Mouse (Mus musculus): Measurements from ENCODE around the gene Iglon5.

The Iglon5 gene

DNA sequence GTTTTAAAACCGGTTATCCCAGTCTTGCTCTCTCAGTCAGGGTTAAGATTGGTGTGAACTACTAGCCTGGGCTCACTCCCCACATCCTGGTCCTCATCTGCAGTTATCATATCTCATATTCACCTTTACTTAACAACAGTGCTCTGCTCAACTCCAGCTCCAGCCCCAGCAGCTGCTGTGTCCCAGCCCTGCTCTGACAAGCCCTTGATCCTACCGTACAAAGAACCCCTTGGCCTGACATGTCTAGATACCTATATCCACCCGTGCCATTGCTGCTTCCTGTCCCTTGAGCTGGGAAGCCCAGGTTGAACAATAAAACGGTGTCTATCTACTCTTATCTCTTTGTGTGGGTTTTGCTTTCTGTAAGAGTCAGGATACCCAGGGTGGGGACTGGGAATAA lies 60.4 kb downstream of the Iglon5 start:
- DNase-seq (ENCODE audit: low read depth, low spot score), result no peak

DNA sequence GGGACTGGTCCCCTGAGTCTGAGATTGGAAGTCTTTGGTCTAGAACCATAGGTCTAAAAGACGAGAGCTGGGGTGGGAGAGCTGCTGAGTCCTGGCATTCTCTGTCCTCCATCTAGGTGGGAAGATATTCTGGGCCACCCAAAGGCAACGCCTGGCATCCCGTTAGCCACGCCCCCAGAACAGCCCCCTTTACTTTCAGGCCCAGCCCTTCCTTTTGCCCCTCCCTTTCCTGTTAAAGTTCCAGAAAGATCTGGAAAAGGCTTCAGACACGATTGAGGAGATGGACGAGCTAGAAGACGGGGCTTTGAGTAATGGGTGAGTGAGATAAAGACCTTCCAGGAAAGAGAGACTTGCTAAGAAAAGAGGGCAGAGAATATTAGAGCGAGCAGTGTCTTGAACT lies 62.5 kb downstream of the Iglon5 start, which contains the start of gene Lim2:
Gene Lim2, plus strand, starts transcription at position 265 of the 400 bp plus-strand sequence.
- DNase-seq (ENCODE audit: low read depth, low spot score), result no peak

GRCm38 (mm10) chr7:43423991-43424625 lies 65.8 kb downstream of the Iglon5 start:
- DNase-seq (ENCODE audit: low read depth, low spot score), result no peak

DNA sequence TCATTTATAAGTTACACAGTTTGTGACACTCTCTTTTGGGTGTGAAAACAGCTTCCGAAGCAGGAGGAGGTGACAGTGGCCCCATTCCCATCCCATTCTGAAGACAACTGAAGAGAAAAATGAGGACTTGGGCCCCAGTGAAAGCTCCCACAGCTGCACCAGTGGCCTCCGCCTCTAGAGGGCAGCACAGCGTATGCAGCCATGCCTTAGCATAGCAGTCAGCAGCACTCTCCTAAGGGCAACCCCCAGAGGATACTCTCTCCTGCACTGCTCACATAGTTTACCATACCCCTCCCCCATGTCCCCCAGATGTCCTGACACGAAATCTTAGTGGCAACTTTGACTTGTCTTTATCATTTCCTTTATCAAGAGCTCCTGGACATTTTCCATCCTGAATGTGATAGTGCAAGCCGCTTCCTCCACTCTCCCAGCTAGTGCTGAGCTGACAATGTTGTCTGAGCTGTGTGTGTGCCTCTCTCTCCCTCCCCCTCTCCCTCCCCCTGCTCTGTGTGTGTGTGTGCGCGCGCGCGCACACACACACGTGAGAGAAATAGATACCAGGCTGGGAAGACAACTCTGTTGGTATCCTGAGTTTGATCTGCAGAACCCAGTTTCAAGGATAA lies 66.8 kb downstream of the Iglon5 start:
- DNase-seq (ENCODE audit: low read depth, low spot score), result peak; percentile 15
